17 mouse cellular contexts compared by ENCODE assay signal in the genomic region with DNA sequence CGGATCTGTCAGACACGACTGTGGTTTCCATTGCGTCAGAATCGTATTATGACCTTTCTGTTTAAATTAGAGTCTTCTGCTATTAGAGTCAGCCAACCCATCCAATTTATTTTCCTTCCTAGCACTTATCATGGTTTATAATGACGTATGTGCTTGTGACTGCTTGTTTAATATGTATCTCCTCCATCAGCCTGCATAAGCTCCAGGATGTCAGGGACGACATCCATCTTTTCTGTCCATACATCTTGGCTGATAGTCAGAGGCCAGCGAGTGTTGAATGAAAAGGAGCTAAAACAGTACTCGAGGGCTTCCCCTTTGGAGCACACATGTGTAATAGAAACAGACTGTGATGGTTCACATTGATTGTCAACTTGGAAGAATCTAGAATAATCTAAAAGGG. TPM values are rescaled to one million over a fixed set of nuclear protein-coding genes. Genes with fewer than 3 reads are reported as not detected.
"Had no signal": no experiment of that assay in that cellular context is flagged by ENCODE, and none has a peak within 500 bp of the region (broad histone marks: within the 10 kb centered on the region; RNA-seq: fewer than 3 reads in every experiment).

No protein-coding gene starts in this region.

- H3K4me2 ChIP-seq: neural tube, embryonic 13.5 days; neural tube, embryonic 15.5 days; stomach, embryonic 15.5 days had no signal

- H3K36me3 ChIP-seq: neural tube, embryonic 13.5 days; neural tube, embryonic 15.5 days; stomach, embryonic 15.5 days had no signal

- H3K27me3 ChIP-seq: neural tube, embryonic 15.5 days had no signal

- H3K9me3 ChIP-seq: neural tube, embryonic 13.5 days; neural tube, embryonic 15.5 days; stomach, embryonic 15.5 days had no signal

- H3K4me3 ChIP-seq: neural tube, embryonic 13.5 days; neural tube, embryonic 15.5 days; stomach, embryonic 15.5 days had no signal

- H3K4me1 ChIP-seq: neural tube, embryonic 13.5 days; neural tube, embryonic 15.5 days; stomach, embryonic 15.5 days had no signal

- H3K9ac ChIP-seq: neural tube, embryonic 13.5 days; neural tube, embryonic 15.5 days; stomach, embryonic 15.5 days had no signal

- DNase-seq: retina, postnatal 1 day; right cerebral cortex, adult 18-20 months; right cerebral cortex, postnatal 14 days; right cerebral cortex, postnatal 25 days; right cerebral cortex, postnatal 4 days; spleen, adult 18-20 months; thymus, adult 18-20 months; thymus, adult 2 months; thymus, postnatal 14 days; thymus, postnatal 25 days; thymus, postnatal 36 days; thymus, postnatal 4 days had no signal

- H3K27ac ChIP-seq: neural tube, embryonic 13.5 days; neural tube, embryonic 15.5 days; stomach, embryonic 15.5 days; stomach, postnatal 0 days had no signal

RNA-seq across cellular contexts. Expression of a gene that starts 6.0 kb away (rescaled TPM):
- total RNA-seq: neutrophil, adult 5-6 weeks had no signal
